In the genomic region with DNA sequence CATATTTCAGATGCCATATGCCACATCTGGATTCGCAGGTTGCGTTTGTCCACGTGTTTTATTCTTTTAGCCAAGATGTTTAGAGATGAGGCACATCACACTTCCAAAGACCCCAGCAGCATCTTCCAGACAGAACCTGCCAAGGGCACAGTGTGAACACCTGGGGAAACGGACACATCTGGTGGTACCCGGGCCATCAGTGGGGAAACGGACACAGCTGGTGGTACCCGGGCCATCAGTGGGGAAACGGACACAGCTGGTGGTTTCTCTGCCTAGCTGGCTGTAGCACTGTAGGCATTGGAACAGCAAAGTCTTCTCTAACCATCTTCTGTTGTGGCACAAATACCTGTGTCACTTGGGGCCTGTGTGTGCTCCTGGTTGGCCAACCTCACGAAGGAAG, we compare ENCODE assay signal across 28 mouse cellular contexts. TPM values are rescaled to one million over a fixed set of nuclear protein-coding genes. Genes with fewer than 3 reads are reported as not detected.
DNase-seq lines count a peak whose midpoint lies in the region; ATAC-seq and TF ChIP-seq lines count a peak whose summit lies in the region.
"Had no signal": no experiment of that assay in that cellular context is flagged by ENCODE, and none has a peak within 500 bp of the region (broad histone marks: within the 10 kb centered on the region; RNA-seq: fewer than 3 reads in every experiment).

No protein-coding gene starts in this region.

- ATAC-seq in heart, embryonic 14.5 days (ENCODE audit: insufficient number of reproducible peaks, insufficient read depth, low FRiP score, low read depth) = no peak
- no peak for ATAC-seq in midbrain, embryonic 13.5 days

- no peak for TF ChIP-seq POLR2A in heart, adult 2 months (IDR thresholded peaks at IDR 0.05; ENCODE audit: insufficient read depth, low read depth, low read length)

- H3K27me3 ChIP-seq in heart, adult 2 months (ENCODE audit: control insufficient read depth, insufficient read depth, low read length) = no peaks in the 10 kb centered on the region
- no peaks in the 10 kb centered on the region for H3K27me3 ChIP-seq in heart, embryonic 14.5 days (ENCODE audit: control insufficient read depth, insufficient read depth, low read length)
- no peaks in the 10 kb centered on the region for H3K27me3 ChIP-seq in midbrain, embryonic 13.5 days
- H3K27me3 ChIP-seq: forebrain, embryonic 12.5 days; kidney, embryonic 15.5 days; limb, embryonic 15.5 days; liver, embryonic 13.5 days; megakaryocyte, embryonic 14.5 days; midbrain, embryonic 12.5 days had no signal

- H3K4me3 ChIP-seq in heart, adult 2 months = no peak overlapping the region
- H3K4me3 ChIP-seq in heart, embryonic 14.5 days (ENCODE audit: control insufficient read depth in 1 of 2, insufficient read depth in 1 of 2, low read depth in 1 of 2, low read length in 2 of 2) = no peak overlapping the region
- H3K4me3 ChIP-seq in layer of hippocampus, adult 2 months = no peak overlapping the region
- H3K4me3 ChIP-seq in midbrain, embryonic 13.5 days (replicated peaks) = no peak overlapping the region
- H3K4me3 ChIP-seq: erythroblast, embryonic 14.5 days; forebrain, embryonic 12.5 days; kidney, embryonic 15.5 days; limb, embryonic 10.5 days; limb, embryonic 15.5 days; liver, embryonic 13.5 days; megakaryocyte, embryonic 14.5 days; midbrain, embryonic 12.5 days had no signal

- H3K9me3 ChIP-seq in heart, embryonic 14.5 days (ENCODE audit: control insufficient read depth, low read length) = no peaks in the 10 kb centered on the region
- H3K9me3 ChIP-seq in midbrain, embryonic 13.5 days = no peaks in the 10 kb centered on the region
- H3K9me3 ChIP-seq: forebrain, embryonic 12.5 days; kidney, embryonic 15.5 days; limb, embryonic 10.5 days; limb, embryonic 15.5 days; liver, embryonic 13.5 days; megakaryocyte, embryonic 14.5 days; midbrain, embryonic 12.5 days had no signal

- H3K4me2 ChIP-seq in heart, embryonic 14.5 days (ENCODE audit: low read length) = no peak overlapping the region
- no peak overlapping the region for H3K4me2 ChIP-seq in midbrain, embryonic 13.5 days (replicated peaks)
- H3K4me2 ChIP-seq: forebrain, embryonic 12.5 days; hindbrain, embryonic 14.5 days; kidney, embryonic 15.5 days; limb, embryonic 15.5 days; liver, embryonic 13.5 days; midbrain, embryonic 12.5 days had no signal

- no peak for TF ChIP-seq EP300 in heart, adult 2 months (IDR thresholded peaks at IDR 0.05; ENCODE audit: insufficient read depth, low read depth, low read length)

- H3K27ac ChIP-seq in heart, adult 2 months = peak overlapping the region; percentile 76; the same call in 1 of the 2 replicates
- peak overlapping the region; percentile 90 to 95 for H3K27ac ChIP-seq in heart, embryonic 14.5 days (replicated peaks in 1 of 2; ENCODE audit: control insufficient read depth in 1 of 2, insufficient read depth in 1 of 2, low read depth in 2 of 2, low read length in 2 of 2)
- H3K27ac ChIP-seq in layer of hippocampus, adult 2 months = peak overlapping the region; percentile 93
- H3K27ac ChIP-seq in midbrain, embryonic 13.5 days = no peak overlapping the region
- H3K27ac ChIP-seq: kidney, embryonic 15.5 days; limb, embryonic 10.5 days; limb, embryonic 15.5 days; liver, embryonic 13.5 days had no signal

- WGBS in heart, adult 2 months = 87% methylated on average over 9 of the region's 9 CpGs
- WGBS in heart, embryonic 14.5 days = 91% methylated on average over 9 of the region's 9 CpGs
- WGBS in midbrain, embryonic 13.5 days = 91% methylated on average over 9 of the region's 9 CpGs

- no peaks in the 10 kb centered on the region for H3K79me2 ChIP-seq in heart, adult 2 months (replicated peaks; ENCODE audit: control insufficient read depth, insufficient read depth, low read length)

- no peak for TF ChIP-seq CTCF in heart, adult 2 months (IDR thresholded peaks at IDR 0.05)
- no peak for TF ChIP-seq CTCF in layer of hippocampus, adult 2 months (conservative IDR thresholded peaks at IDR 0.05)

- intact Hi-C loops in heart, adult 2 months (cut with DNase I) = no loop called here
- intact Hi-C loops in heart, postnatal 36 days (cut with DNase I) = loop anchor here (2.0 kb wide), 1 partner anchor 21 kb away; no protein-coding TSS in a partner anchor

- 0 out of 2 replicates have a peak, but pooled peaks cover 1% of the 10 kb centered on the region for H3K4me1 ChIP-seq in heart, adult 2 months (ENCODE audit: control insufficient read depth, insufficient read depth, low read length)
- H3K4me1 ChIP-seq in heart, embryonic 14.5 days (ENCODE audit: control insufficient read depth in 2 of 2, insufficient read depth in 2 of 2, low read length in 2 of 2) = peaks cover 12 to 19% of the 10 kb centered on the region in 2 experiments
- peaks cover 18% of the 10 kb centered on the region for H3K4me1 ChIP-seq in midbrain, embryonic 13.5 days (replicated peaks)

- peak in 1 of 2 experiments; percentile 17 for DNase-seq in heart, adult 2 months
- no peak for DNase-seq in heart, postnatal 36 days
- no peak for DNase-seq in heart, adult 11 months
- DNase-seq in layer of hippocampus, adult 2 months (ENCODE audit: low spot score in 2 of 2) = no peak
- DNase-seq in layer of hippocampus, adult 18-20 months (ENCODE audit: low spot score in 2 of 2) = no peak
- DNase-seq: adrenal gland, postnatal 25 days; B cell, adult 2 months; cerebellum, adult 11-12 months; cerebellum, postnatal 14 days; liver, embryonic 13.5 days; lung, adult 18-20 months; lung, postnatal 4 days; thymus, postnatal 14 days had no signal

- no peak overlapping the region for H3K9ac ChIP-seq in heart, adult 2 months (ENCODE audit: low read depth, low read length)
- no peak overlapping the region for H3K9ac ChIP-seq in heart, embryonic 14.5 days (ENCODE audit: low read length)
- H3K9ac ChIP-seq in midbrain, embryonic 13.5 days (replicated peaks) = no peak overlapping the region
- H3K9ac ChIP-seq: forebrain, embryonic 12.5 days; hindbrain, embryonic 14.5 days; kidney, embryonic 15.5 days; limb, embryonic 15.5 days; liver, embryonic 13.5 days; midbrain, embryonic 12.5 days had no signal

- no peaks in the 10 kb centered on the region for H3K36me3 ChIP-seq in heart, adult 2 months (ENCODE audit: control insufficient read depth, insufficient read depth, low read length)
- peaks cover 41% of the 10 kb centered on the region for H3K36me3 ChIP-seq in heart, embryonic 14.5 days (ENCODE audit: control insufficient read depth, insufficient read depth, low read length)
- 0 out of 2 replicates have a peak, but pooled peaks cover 4% of the 10 kb centered on the region for H3K36me3 ChIP-seq in midbrain, embryonic 13.5 days
- H3K36me3 ChIP-seq: midbrain, embryonic 12.5 days had no signal

RNA-seq across cellular contexts. Expression of gene Mfrp, which starts 5.7 kb away (rescaled TPM):
- total RNA-seq in heart, adult 2 months (2021) = under 1 TPM in 1 of 2 experiments, not detected in 1; 0.05 TPM
- 0.04 and 0.12 TPM in 2 replicates for polyA plus RNA-seq in heart, adult 2 months (2012; rRNA removed)
- total RNA-seq in heart, postnatal 36 days (2021) = not detected
- polyA plus RNA-seq in heart, embryonic 14.5 days (2014; fragmentation: Nextera tagmentation; extraction: Ambion mirVana) = not detected in 2 replicates
- total RNA-seq in layer of hippocampus, adult 2 months (2021) = 1 to 10 TPM in 1 of 2 experiments, not detected in 1; 1.3 TPM
- total RNA-seq in layer of hippocampus, adult 18-20 months (2021) = 1 to 10 TPM in 1 of 2 experiments, under 1 TPM in 1; 0.30 to 1.8 TPM
- polyA plus RNA-seq in midbrain, embryonic 13.5 days (2015; fragmentation: Nextera tagmentation; extraction: Ambion mirVana) = 0.16 TPM in 1 of 2 replicates, not detected in the other
- total RNA-seq: adrenal gland, adult 18-20 months; adrenal gland, postnatal 25 days; gastrocnemius, postnatal 25 days; hematopoietic stem cell, adult 5-6 weeks had no signal
- polyA plus RNA-seq: embryonic facial prominence, embryonic 14.5 days; erythroblast, embryonic 14.5 days; kidney, embryonic 15.5 days; liver, embryonic 13.5 days; midbrain, embryonic 12.5 days; neural tube, embryonic 14.5 days had no signal

RNA-seq across cellular contexts. Expression of gene C1qtnf5, which starts 11.3 kb away (rescaled TPM):
- total RNA-seq in heart, adult 2 months (2021) = 1 to 10 TPM; 4.8 to 7.6 TPM
- 9.4 and 13.8 TPM in 2 replicates for polyA plus RNA-seq in heart, adult 2 months (2012; rRNA removed)
- 1 to 10 TPM; 8.4 to 8.9 TPM for total RNA-seq in heart, postnatal 36 days (2021)
- 2.3 and 2.7 TPM in 2 replicates for polyA plus RNA-seq in heart, embryonic 14.5 days (2014; fragmentation: Nextera tagmentation; extraction: Ambion mirVana)
- total RNA-seq in layer of hippocampus, adult 2 months (2021) = 10 to 100 TPM; 12.3 to 14.4 TPM
- 10 to 100 TPM; 16.9 to 21.2 TPM for total RNA-seq in layer of hippocampus, adult 18-20 months (2021)
- polyA plus RNA-seq in midbrain, embryonic 13.5 days (2015; fragmentation: Nextera tagmentation; extraction: Ambion mirVana) = 1.9 and 2.5 TPM in 2 replicates
- total RNA-seq: hematopoietic stem cell, adult 5-6 weeks had no signal
- polyA plus RNA-seq: limb, embryonic 10.5 days had no signal

RNA-seq across cellular contexts. Expression of gene Gm49380, which starts 17.5 kb away (rescaled TPM):
- total RNA-seq in heart, adult 2 months (2021) = under 1 TPM; 0.21 to 0.23 TPM
- not detected in 2 replicates for polyA plus RNA-seq in heart, adult 2 months (2012; rRNA removed)
- under 1 TPM in 1 of 2 experiments, not detected in 1; 0.14 TPM for total RNA-seq in heart, postnatal 36 days (2021)
- polyA plus RNA-seq in heart, embryonic 14.5 days (2014; fragmentation: Nextera tagmentation; extraction: Ambion mirVana) = 0.07 and 0.08 TPM in 2 replicates
- under 1 TPM; 0.27 to 0.38 TPM for total RNA-seq in layer of hippocampus, adult 2 months (2021)
- under 1 TPM in 1 of 2 experiments, not detected in 1; 0.38 TPM for total RNA-seq in layer of hippocampus, adult 18-20 months (2021)
- polyA plus RNA-seq in midbrain, embryonic 13.5 days (2015; fragmentation: Nextera tagmentation; extraction: Ambion mirVana) = 0.24 and 0.36 TPM in 2 replicates
- total RNA-seq: hematopoietic stem cell, adult 5-6 weeks had no signal
- polyA plus RNA-seq: erythroblast, embryonic 14.5 days; liver, embryonic 13.5 days had no signal

RNA-seq across cellular contexts. Expression of gene Rnf26, which starts 17.5 kb away (rescaled TPM):
- 1 to 10 TPM; 6.5 to 6.7 TPM for total RNA-seq in heart, adult 2 months (2021)
- polyA plus RNA-seq in heart, adult 2 months (2012; rRNA removed) = 7.3 and 10.4 TPM in 2 replicates
- total RNA-seq in heart, postnatal 36 days (2021) = 1 to 10 TPM; 6.7 to 7.6 TPM
- 30.4 and 32.9 TPM in 2 replicates for polyA plus RNA-seq in heart, embryonic 14.5 days (2014; fragmentation: Nextera tagmentation; extraction: Ambion mirVana)
- total RNA-seq in layer of hippocampus, adult 2 months (2021) = 10 to 100 TPM; 29.2 to 30.7 TPM
- 10 to 100 TPM; 29.7 to 29.8 TPM for total RNA-seq in layer of hippocampus, adult 18-20 months (2021)
- polyA plus RNA-seq in midbrain, embryonic 13.5 days (2015; fragmentation: Nextera tagmentation; extraction: Ambion mirVana) = 29.9 and 32.7 TPM in 2 replicates

RNA-seq across cellular contexts. Expression of gene Usp2, which starts 29.0 kb away (rescaled TPM):
- total RNA-seq in heart, adult 2 months (2021) = 100 to 1,000 TPM in 1 of 2 experiments, 10 to 100 TPM in 1; 75.8 to 206 TPM
- 62.8 and 73.8 TPM in 2 replicates for polyA plus RNA-seq in heart, adult 2 months (2012; rRNA removed)
- 100 to 1,000 TPM; 137 to 198 TPM for total RNA-seq in heart, postnatal 36 days (2021)
- polyA plus RNA-seq in heart, embryonic 14.5 days (2014; fragmentation: Nextera tagmentation; extraction: Ambion mirVana) = 73.5 and 80.7 TPM in 2 replicates
- 10 to 100 TPM; 79.2 to 82.4 TPM for total RNA-seq in layer of hippocampus, adult 2 months (2021)
- 10 to 100 TPM; 77.6 to 79.1 TPM for total RNA-seq in layer of hippocampus, adult 18-20 months (2021)
- 4.5 and 8.3 TPM in 2 replicates for polyA plus RNA-seq in midbrain, embryonic 13.5 days (2015; fragmentation: Nextera tagmentation; extraction: Ambion mirVana)
- polyA plus RNA-seq: erythroblast, embryonic 14.5 days had no signal
